Mouse (Mus musculus) inflammation-experienced regulatory T-cells, adult 6 months (primary cell): ENCODE data around the gene Nlgn1. TPM values are rescaled to one million over a fixed set of nuclear protein-coding genes. Genes with fewer than 3 reads are reported as not detected.

Source experiments
- ATAC-seq: one replicate; pipeline ENCODE4 v1.8.0; 2017
- polyA plus RNA-seq, 3 experiments: library from polyadenylated mRNA; unstranded; fragments of 100-300 nt; shearing (Covaris generic); gene quantifications; one replicate each; pipeline ENCODE4 v1.2.1; 2017

Nlgn1 gene
- under 1 TPM in 2 of 3 experiments, not detected in 1; 0.04 to 0.09 TPM for polyA plus RNA-seq

GRCm38 (mm10) chr3:26332400-26333238, at the start of gene Nlgn1:
Gene Nlgn1, minus strand, starts transcription at chr3:26332460.
- ATAC-seq: no peak

DNA sequence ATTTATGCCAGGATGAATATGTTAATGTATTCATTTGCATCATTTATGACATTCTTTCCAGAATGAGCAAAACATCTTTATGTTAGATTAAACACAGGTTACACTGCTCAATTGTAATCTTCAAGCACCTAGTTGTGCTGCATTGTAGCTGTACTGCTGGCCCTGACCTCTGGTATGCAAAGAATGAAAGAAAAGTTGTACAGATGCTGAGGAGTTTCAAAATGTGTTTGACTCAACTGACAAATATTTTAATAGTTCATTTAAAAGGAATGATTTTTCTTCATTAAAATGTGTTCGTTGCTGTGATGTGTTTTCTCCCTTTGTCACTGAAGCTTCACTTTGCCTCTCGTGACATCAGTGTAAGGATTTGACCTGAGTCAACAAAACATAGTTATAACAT, 46.0 kb upstream of the Nlgn1 start:
- no peak for ATAC-seq

- no peak for ATAC-seq
Observed at GRCm38 (mm10) chr3:26355082-26355481, 22.8 kb upstream of the Nlgn1 start.

GRCm38 (mm10) chr3:26354483-26355030, 22.3 kb upstream of the Nlgn1 start:
- no peak for ATAC-seq

GRCm38 (mm10) chr3:26337495-26337894, 5.2 kb upstream of the Nlgn1 start:
- no peak for ATAC-seq

- ATAC-seq: no peak
Observed at GRCm38 (mm10) chr3:26333239-26333811, 1.1 kb upstream of the Nlgn1 start.

DNA sequence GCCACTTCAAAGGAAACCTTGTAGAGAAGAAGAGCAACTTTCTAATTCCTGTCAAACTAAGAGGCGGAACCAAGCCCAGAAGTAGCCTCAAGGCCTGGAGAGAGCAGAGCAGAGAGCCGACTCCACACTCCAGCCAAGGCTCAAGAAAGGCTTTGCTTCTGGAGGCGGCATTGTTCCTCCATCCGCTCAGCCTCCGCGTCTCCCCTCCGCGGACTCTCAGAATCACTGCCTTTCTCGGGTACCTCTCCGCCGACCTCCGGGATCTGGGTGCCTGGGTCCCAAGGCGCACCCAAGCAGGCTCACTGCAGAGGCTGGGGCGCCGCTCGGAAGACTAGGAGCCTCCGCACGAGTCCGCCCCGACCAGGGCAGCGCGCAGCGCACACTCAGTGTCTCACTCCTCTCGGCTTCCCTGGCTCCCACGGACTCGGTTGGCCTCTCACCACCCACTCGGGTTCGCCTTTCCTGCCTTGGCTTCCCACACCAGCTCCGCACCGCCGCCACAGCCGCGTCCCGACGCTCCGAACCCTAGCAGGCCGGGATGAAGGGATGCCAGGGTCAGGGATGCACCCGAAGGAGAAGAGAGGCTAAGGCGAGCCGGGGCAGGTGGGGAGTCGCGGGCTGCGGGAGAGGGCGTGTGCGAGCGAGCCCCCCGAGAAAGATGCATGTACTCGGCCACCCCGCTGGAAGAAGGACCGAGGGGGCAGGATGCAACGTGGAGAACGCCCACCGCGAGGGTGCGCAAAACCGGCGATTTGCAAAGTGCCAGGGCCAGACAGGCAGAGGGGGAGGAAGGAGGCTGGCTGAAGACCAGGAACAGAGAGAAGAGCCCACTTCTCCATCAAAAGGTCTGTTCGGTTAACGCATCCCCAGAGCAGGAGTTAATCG, 841 bp downstream of the Nlgn1 start:
- ATAC-seq: no peak

DNA sequence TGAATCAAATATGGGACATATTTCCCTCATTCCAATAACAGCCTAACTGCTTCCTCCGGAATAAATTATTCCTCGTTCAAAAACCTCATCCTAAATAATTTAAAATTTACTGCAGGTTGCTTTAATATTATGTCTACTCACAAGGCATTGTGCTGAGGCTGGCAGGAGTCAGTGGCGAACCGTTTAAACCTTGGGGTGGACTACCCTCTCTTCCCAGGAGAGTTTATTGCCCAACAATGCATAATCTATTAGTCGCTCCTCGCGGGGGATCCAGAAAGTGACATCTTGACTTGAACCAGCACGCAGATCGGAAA, 1.4 kb downstream of the Nlgn1 start:
- ATAC-seq: no peak

DNA sequence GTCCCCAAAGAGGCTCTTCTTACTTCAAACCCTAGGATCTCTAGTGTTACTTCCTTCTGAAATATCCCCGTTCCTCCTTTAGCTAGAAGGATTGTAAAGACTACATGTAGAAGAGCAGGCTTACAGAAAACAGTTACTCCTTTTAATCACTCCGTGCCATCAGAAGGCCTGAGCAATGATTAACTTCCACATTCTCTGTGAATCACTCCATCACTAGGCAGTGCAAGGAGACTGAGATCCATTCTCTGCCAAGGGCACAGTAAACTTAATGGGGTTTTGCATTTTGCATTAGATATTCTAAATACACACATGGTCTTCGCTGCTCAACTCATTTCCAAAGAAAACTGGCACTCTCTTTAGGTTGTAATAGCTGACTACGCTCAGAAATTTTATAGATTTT, 2.2 kb downstream of the Nlgn1 start:
- no peak for ATAC-seq

- ATAC-seq: no peak
Observed at GRCm38 (mm10) chr3:26324510-26324909, 7.8 kb downstream of the Nlgn1 start.

- ATAC-seq: no peak
Observed at GRCm38 (mm10) chr3:26317397-26317796, 14.9 kb downstream of the Nlgn1 start.

- ATAC-seq: no peak
Observed at GRCm38 (mm10) chr3:26297869-26298268, 34.4 kb downstream of the Nlgn1 start.

- no peak for ATAC-seq
Observed at GRCm38 (mm10) chr3:26270894-26271795, 61.1 kb downstream of the Nlgn1 start.

DNA sequence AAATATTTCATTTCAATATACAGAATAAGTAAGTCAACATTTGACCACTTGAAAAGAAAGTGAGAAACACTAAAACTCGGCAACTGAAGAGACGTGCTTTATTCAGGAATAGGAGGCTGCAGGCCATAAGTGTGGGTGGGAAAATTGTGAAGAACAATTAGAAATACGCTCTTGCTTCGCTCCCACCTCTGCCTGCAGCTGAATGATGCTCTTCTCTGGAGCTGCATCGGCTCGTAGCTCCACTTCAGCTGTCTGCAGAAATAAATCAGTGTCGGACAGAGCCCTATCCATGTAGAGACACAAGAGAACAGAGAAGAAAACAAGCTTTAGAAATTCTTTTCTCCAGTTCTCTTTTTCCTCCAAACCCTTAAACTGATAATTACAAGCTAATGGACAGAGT, 85.7 kb downstream of the Nlgn1 start:
- ATAC-seq: no peak

- no peak for ATAC-seq
Observed at GRCm38 (mm10) chr3:26243274-26243673, 89.0 kb downstream of the Nlgn1 start.

- ATAC-seq: no peak
Observed at GRCm38 (mm10) chr3:26230006-26230405, 102.3 kb downstream of the Nlgn1 start.

GRCm38 (mm10) chr3:26228827-26229226, 103.4 kb downstream of the Nlgn1 start:
- ATAC-seq: no peak

GRCm38 (mm10) chr3:26228172-26228781, 104.0 kb downstream of the Nlgn1 start:
- no peak for ATAC-seq

DNA sequence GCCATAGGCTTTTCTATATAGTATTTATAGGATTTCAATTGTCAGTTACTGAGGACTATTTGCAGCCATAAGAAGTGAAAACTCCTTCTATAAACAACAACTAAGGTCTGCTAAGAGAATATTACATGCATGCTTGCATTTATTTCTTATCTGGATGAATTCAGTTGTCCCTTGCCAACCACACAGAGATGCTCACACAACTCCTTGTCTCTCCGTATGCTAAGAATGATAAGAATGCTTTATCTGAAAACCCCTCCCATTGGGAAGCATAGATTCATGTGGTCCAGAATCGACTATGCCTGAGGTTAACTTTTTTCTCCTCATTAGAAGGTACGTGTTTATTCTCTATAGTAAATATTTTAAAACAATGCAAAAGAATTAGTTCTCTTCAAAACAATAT, 108.8 kb downstream of the Nlgn1 start:
- ATAC-seq: no peak

- no peak for ATAC-seq
Observed at GRCm38 (mm10) chr3:26216231-26216630, 116.0 kb downstream of the Nlgn1 start.

DNA sequence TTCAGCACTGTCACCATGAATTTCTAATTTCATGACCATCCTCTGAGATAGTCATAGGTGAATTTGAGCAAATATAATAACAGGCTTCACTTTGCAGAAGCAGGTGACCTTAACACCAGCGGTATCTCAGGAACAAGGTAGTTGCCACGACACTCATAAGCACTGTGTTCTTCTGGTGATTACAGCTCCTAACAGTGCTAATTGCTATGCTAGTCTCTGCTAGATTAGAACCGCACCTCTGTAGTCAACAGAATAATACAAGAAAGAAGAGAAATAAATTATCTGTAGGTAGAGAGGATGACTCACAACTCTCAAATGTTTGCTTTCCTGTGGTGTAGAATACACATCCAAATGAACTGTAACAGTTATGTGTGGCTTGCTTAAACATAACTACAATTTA, 129.6 kb downstream of the Nlgn1 start:
- ATAC-seq: no peak

DNA sequence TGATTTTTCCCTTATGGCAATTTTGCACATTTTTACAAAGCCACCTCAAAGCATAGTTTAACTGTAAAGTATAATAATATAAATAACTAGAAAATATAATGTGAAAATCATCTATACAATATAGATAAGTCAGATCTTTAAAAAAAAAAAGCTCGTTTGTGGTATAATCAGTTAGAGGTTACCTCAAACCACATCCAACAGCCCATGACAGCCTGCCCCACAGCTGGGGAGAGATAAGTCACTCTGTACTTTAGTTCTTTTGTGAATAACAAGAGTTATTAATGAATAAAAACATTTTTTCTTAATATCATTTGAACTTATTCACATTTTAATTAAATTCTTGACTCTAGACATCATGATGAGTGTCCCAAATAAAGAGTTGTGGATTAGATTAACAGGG, 130.8 kb downstream of the Nlgn1 start:
- ATAC-seq: no peak
